21 mouse cellular contexts compared by ENCODE assay signal in genomic region chr9:35204421-35204820, GRCm38 (mm10). TPM values are rescaled to one million over a fixed set of nuclear protein-coding genes. Genes with fewer than 3 reads are reported as not detected.
DNase-seq lines count a peak whose midpoint lies in the region; ATAC-seq and TF ChIP-seq lines count a peak whose summit lies in the region.
"Had no signal": no experiment of that assay in that cellular context is flagged by ENCODE, and none has a peak within 500 bp of the region (broad histone marks: within the 10 kb centered on the region; RNA-seq: fewer than 3 reads in every experiment).

No protein-coding gene starts in this region.

- ATAC-seq in neural tube, embryonic 12.5 days (ENCODE audit: low FRiP score, low read depth) = no peak
- ATAC-seq in neural tube, embryonic 15.5 days (ENCODE audit: low FRiP score) = no peak
- ATAC-seq: activated CD4-positive, CD25-positive, alpha-beta regulatory T cell, adult 4 months; forebrain, embryonic 14.5 days; forebrain, postnatal 0 days had no signal

- no peak overlapping the region for H3K4me3 ChIP-seq in neural tube, embryonic 12.5 days
- no peak overlapping the region for H3K4me3 ChIP-seq in neural tube, embryonic 15.5 days (replicated peaks)
- H3K4me3 ChIP-seq in thymus, adult 2 months (ENCODE audit: control insufficient read depth, insufficient read depth, low read length) = no peak overlapping the region
- H3K4me3 ChIP-seq: embryonic facial prominence, embryonic 12.5 days; embryonic facial prominence, embryonic 15.5 days; hindbrain, embryonic 12.5 days; hindbrain, embryonic 15.5 days had no signal

- WGBS in neural tube, embryonic 12.5 days = 93% methylated on average over 2 of the region's 2 CpGs
- WGBS in neural tube, embryonic 15.5 days = 97% methylated on average over 2 of the region's 2 CpGs
- 95% methylated on average over 2 of the region's 2 CpGs for WGBS in thymus, adult 2 months

- intact Hi-C loops in left cerebral cortex, postnatal 36 days (cut with DNase I) = no loop called here

- H3K9me3 ChIP-seq in neural tube, embryonic 12.5 days = no peaks in the 10 kb centered on the region
- H3K9me3 ChIP-seq in neural tube, embryonic 15.5 days (replicated peaks) = no peaks in the 10 kb centered on the region
- H3K9me3 ChIP-seq: embryonic facial prominence, embryonic 12.5 days; embryonic facial prominence, embryonic 15.5 days; hindbrain, embryonic 12.5 days; hindbrain, embryonic 15.5 days had no signal

- H3K27me3 ChIP-seq in neural tube, embryonic 12.5 days (replicated peaks) = no peaks in the 10 kb centered on the region
- no peaks in the 10 kb centered on the region for H3K27me3 ChIP-seq in neural tube, embryonic 15.5 days (replicated peaks)
- no peaks in the 10 kb centered on the region for H3K27me3 ChIP-seq in thymus, adult 2 months (ENCODE audit: control insufficient read depth, insufficient read depth, low read length)
- H3K27me3 ChIP-seq: embryonic facial prominence, embryonic 12.5 days; embryonic facial prominence, embryonic 15.5 days; hindbrain, embryonic 12.5 days; hindbrain, embryonic 15.5 days had no signal

- peaks cover 46% of the 10 kb centered on the region for H3K36me3 ChIP-seq in neural tube, embryonic 12.5 days
- peaks cover 44% of the 10 kb centered on the region for H3K36me3 ChIP-seq in neural tube, embryonic 15.5 days
- peaks cover 15% of the 10 kb centered on the region; the same call in 1 of the 2 replicates for H3K36me3 ChIP-seq in thymus, adult 2 months (ENCODE audit: control insufficient read depth, insufficient read depth, low read length)

- H3K4me2 ChIP-seq in neural tube, embryonic 12.5 days (replicated peaks) = no peak overlapping the region
- no peak overlapping the region for H3K4me2 ChIP-seq in neural tube, embryonic 15.5 days
- H3K4me2 ChIP-seq: embryonic facial prominence, embryonic 12.5 days; embryonic facial prominence, embryonic 15.5 days; heart, embryonic 11.5 days; hindbrain, embryonic 12.5 days; hindbrain, embryonic 15.5 days had no signal

- H3K27ac ChIP-seq in neural tube, embryonic 12.5 days = no peak overlapping the region
- no peak overlapping the region for H3K27ac ChIP-seq in neural tube, embryonic 15.5 days (replicated peaks)
- no peak overlapping the region for H3K27ac ChIP-seq in thymus, adult 2 months (ENCODE audit: control insufficient read depth, insufficient read depth, low read length)
- H3K27ac ChIP-seq: embryonic facial prominence, embryonic 12.5 days; embryonic facial prominence, embryonic 15.5 days; hindbrain, embryonic 12.5 days; hindbrain, embryonic 15.5 days had no signal

- no peak for TF ChIP-seq POLR2A in thymus, adult 2 months (IDR thresholded peaks at IDR 0.05; ENCODE audit: control insufficient read depth, extremely low read depth, insufficient read depth, low read length, poor library complexity)

- no peak for TF ChIP-seq CTCF in thymus, adult 2 months (IDR thresholded peaks at IDR 0.05; ENCODE audit: borderline replicate concordance, control insufficient read depth, extremely low read depth, insufficient read depth, low read length, poor library complexity)

- peak; percentile 22 to 58 for DNase-seq in cerebellum, postnatal 25 days
- no peak for DNase-seq in cerebellum, postnatal 4 days (ENCODE audit: low spot score in 2 of 2)
- peak; percentile 79 for DNase-seq in gastrocnemius, postnatal 25 days
- no peak for DNase-seq in frontal cortex, postnatal 14 days (ENCODE audit: low spot score in 2 of 2)
- DNase-seq in left cerebral cortex, postnatal 36 days (ENCODE audit: low spot score in 2 of 2) = no peak
- no peak for DNase-seq in thymus, adult 2 months
- DNase-seq: adrenal gland, adult 8-10 months; adrenal gland, postnatal 25 days; cerebellum, adult 11-12 months; cerebellum, adult 8-10 months; forebrain, postnatal 0 days; heart, adult 11 months had no signal

- H3K9ac ChIP-seq in neural tube, embryonic 12.5 days = 0 out of 2 replicates have a peak overlapping the region, but pooled peaks have one; percentile 17
- no peak overlapping the region for H3K9ac ChIP-seq in neural tube, embryonic 15.5 days (replicated peaks)
- H3K9ac ChIP-seq: embryonic facial prominence, embryonic 12.5 days; embryonic facial prominence, embryonic 15.5 days; forebrain, postnatal 0 days; hindbrain, embryonic 12.5 days; hindbrain, embryonic 15.5 days had no signal

- H3K4me1 ChIP-seq in neural tube, embryonic 12.5 days = peaks cover 7% of the 10 kb centered on the region; the same call in 1 of the 2 replicates
- peaks cover 16% of the 10 kb centered on the region for H3K4me1 ChIP-seq in neural tube, embryonic 15.5 days
- H3K4me1 ChIP-seq in thymus, adult 2 months (replicated peaks; ENCODE audit: control insufficient read depth, insufficient read depth, low read length) = peaks cover 11% of the 10 kb centered on the region

RNA-seq across cellular contexts. Expression of gene Tirap, which starts 4.3 kb away (rescaled TPM):
- polyA plus RNA-seq in neural tube, embryonic 12.5 days (2016; fragmentation: Nextera tagmentation; extraction: Ambion mirVana) = 9.7 and 10.5 TPM in 2 replicates
- polyA plus RNA-seq in neural tube, embryonic 15.5 days (2015; fragmentation: Nextera tagmentation; extraction: Ambion mirVana) = 4.7 and 5.6 TPM in 2 replicates
- 10 to 100 TPM; 14.7 to 20.4 TPM for total RNA-seq in gastrocnemius, postnatal 25 days (2021)
- 1 to 10 TPM; 1.6 to 2.4 TPM for total RNA-seq in left cerebral cortex, postnatal 36 days (2021)
- polyA plus RNA-seq in thymus, adult 2 months (2012; rRNA removed) = 3.2 and 5.2 TPM in 2 replicates

RNA-seq across cellular contexts. Expression of gene Srpr, which starts 4.4 kb away (rescaled TPM):
- 78.0 and 79.1 TPM in 2 replicates for polyA plus RNA-seq in neural tube, embryonic 12.5 days (2016; fragmentation: Nextera tagmentation; extraction: Ambion mirVana)
- polyA plus RNA-seq in neural tube, embryonic 15.5 days (2015; fragmentation: Nextera tagmentation; extraction: Ambion mirVana) = 67.2 and 69.1 TPM in 2 replicates
- 100 to 1,000 TPM; 156 to 190 TPM for total RNA-seq in gastrocnemius, postnatal 25 days (2021)
- 10 to 100 TPM; 61.3 to 65.0 TPM for total RNA-seq in left cerebral cortex, postnatal 36 days (2021)
- polyA plus RNA-seq in thymus, adult 2 months (2012; rRNA removed) = 58.2 and 70.1 TPM in 2 replicates

RNA-seq across cellular contexts. Expression of gene Foxred1, which starts 6.4 kb away (rescaled TPM):
- 49.2 and 50.1 TPM in 2 replicates for polyA plus RNA-seq in neural tube, embryonic 12.5 days (2016; fragmentation: Nextera tagmentation; extraction: Ambion mirVana)
- 48.2 and 50.1 TPM in 2 replicates for polyA plus RNA-seq in neural tube, embryonic 15.5 days (2015; fragmentation: Nextera tagmentation; extraction: Ambion mirVana)
- total RNA-seq in gastrocnemius, postnatal 25 days (2021) = 10 to 100 TPM; 21.5 to 22.1 TPM
- 10 to 100 TPM; 32.4 to 41.2 TPM for total RNA-seq in left cerebral cortex, postnatal 36 days (2021)
- polyA plus RNA-seq in thymus, adult 2 months (2012; rRNA removed) = 27.0 and 28.5 TPM in 2 replicates

RNA-seq across cellular contexts. Expression of gene Dcps, which starts 28.6 kb away (rescaled TPM):
- polyA plus RNA-seq in neural tube, embryonic 12.5 days (2016; fragmentation: Nextera tagmentation; extraction: Ambion mirVana) = 71.7 and 83.2 TPM in 2 replicates
- polyA plus RNA-seq in neural tube, embryonic 15.5 days (2015; fragmentation: Nextera tagmentation; extraction: Ambion mirVana) = 69.1 and 73.7 TPM in 2 replicates
- total RNA-seq in gastrocnemius, postnatal 25 days (2021) = 1 to 10 TPM; 5.9 to 6.7 TPM
- 10 to 100 TPM; 16.4 to 16.7 TPM for total RNA-seq in left cerebral cortex, postnatal 36 days (2021)
- 60.5 and 65.2 TPM in 2 replicates for polyA plus RNA-seq in thymus, adult 2 months (2012; rRNA removed)

Comparison
In these comparisons a context has a peak if more than half of its experiments do, and no peak if none do; other contexts are left out.
1. DNase-seq: peak in cerebellum, postnatal 25 days (2 of 2) and gastrocnemius, postnatal 25 days (single experiment); none in cerebellum, postnatal 4 days (0 of 2), frontal cortex, postnatal 14 days (0 of 2), left cerebral cortex, postnatal 36 days (0 of 2) and thymus, adult 2 months (single experiment).